Mouse (Mus musculus) adrenal gland, adult (tissue): ENCODE results near the gene Ptger1.
A peak's percentile ranks its signal among the peaks of the same experiment; 100 is the strongest.

Experiments used
- DNase-seq, 2 experiments: peaks; one replicate each; pipeline ENCODE4 v3.0.0; 2022 to 2023; ENCODE audit warnings: low spot score in 1 of 2; ENCODE audit not compliant: inconsistent age in 2 of 2

The Ptger1 gene

DNA sequence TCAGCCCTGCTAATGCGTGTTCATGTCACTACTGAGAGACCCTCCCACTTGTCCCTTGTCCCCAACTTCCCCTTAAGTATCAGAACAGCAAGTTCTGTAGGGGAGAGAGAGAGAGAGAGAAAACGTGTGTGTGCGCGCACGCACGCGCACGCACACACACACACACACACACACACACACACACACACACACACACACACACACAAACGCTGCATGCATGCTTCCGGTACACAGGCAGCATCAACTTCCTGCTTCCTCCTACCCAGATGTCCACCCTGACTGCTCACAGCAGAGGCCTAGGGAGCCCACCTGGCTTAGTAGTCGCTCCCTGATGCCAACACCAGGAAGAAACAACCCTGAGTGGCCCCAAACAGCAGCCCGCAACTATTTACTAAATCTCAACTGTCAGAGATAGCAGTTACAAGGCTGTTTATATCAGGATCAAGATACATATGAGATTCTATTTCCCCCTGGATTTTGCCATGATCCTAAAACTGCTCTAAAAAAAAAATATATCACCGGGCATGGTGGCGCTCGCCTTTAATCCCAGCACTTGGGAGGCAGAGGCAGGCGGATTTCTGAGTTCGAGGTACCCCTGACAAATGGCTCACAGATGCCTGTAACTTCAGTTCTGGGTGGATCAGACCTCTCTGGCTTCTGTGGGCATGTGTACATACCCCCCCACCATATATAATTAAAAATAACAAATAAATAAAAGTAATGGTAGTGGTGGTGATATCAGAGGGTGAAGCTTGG, 29.1 kb downstream of the Ptger1 start:
- no peak for DNase-seq

DNA sequence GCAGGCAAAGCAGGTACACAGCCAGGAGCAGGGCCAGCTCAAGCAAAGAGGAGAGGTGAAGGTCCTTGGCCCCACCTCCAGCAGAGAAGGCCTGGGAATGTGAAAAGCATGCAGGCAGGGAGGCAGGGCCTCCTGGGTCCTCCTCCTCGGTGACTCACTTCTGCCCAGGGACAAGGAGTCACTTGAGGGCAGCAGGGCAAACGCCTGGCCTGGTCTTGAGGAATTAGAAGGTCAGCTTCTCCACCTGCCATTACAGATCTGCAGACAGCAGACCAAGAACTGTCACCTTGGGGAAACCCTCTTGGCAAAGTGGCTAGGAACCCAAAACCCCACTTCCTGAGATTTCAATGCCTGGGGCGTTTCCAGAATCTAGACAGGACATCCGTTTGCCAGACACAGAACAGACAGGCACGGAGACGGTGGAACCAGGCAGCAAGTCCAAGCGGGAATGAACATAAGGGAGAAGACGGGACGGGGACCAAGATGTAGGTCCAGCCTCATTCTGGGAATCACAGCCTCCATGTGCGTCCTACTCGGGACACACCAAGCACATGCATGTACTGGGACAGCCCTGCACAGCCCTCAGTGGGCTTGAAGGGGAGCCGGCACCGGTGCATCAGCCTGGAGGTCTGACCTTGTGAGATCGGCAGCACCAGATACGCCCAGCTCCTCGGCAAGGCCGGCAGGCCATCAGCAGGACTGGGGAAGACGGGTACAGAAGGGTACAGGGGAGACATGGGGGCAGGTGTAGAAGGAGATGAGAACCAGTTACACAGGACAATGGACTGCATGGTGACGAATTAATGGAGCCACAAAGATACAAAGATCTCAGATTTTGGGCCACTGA, 31.1 kb downstream of the Ptger1 start:
- DNase-seq = peak; percentile 90 to 95

DNA sequence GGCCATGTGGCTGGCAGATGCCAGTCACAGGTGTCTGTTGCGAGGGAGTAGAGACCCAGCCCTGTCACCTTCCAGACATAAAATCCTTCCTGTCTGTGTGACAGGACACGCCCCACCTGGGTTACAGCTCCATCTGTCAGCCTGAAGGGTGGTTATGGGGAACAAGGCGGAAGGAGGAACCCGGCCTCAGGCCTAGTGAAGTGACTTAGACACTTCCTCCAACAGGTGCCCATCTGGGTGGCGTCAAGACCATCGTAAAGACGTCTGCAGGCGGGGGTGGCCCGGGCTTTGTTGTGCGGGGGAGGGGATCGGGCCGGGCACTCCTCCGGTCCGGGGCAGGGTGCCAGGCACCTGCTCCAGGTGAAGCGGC, 31.8 kb downstream of the Ptger1 start:
- peak; percentile 59 to 84 for DNase-seq

DNA sequence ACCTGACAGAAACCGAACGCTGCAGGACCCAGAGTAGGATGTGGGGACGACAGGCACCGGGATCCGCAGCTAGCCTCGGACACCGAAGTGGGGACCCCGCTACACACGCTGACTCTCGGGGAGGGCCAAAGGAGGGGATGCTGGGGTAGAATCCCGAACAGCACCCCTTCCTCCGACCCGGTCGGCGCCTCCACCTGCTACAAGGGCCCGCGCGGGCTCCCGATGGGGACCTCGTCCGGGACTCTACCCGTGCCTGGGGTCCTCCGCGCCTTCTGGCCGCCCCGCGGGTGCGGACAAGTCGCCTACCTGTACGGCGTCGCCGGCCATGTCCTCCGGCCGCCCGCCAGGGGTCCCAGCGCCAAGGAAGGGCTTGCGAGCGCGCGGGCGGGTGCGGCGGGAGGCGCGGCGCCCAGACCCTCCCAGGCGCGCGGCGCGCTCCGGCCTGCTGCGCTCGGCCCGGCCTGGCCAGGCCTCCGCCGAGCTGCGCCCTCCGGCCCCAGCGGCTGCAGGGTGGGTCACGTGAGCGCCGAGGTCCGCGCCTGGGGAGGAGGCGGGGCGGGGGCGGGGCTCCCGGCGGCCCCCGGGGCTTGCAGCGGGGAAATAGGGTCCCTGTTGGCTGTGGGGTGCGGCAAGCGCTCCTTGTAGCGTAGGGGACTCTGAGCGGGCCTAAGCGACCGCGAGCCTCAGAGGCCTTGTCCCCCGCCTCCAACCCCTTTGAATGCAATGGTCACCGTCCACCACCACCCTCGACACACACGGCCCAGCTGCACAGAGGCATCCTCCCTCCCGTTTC, 32.4 kb downstream of the Ptger1 start, which contains the start of gene Pkn1:
Gene Pkn1, minus strand, starts transcription at position 519 of the 793 bp plus-strand sequence.
- DNase-seq = peak; percentile 89 to 95

DNA sequence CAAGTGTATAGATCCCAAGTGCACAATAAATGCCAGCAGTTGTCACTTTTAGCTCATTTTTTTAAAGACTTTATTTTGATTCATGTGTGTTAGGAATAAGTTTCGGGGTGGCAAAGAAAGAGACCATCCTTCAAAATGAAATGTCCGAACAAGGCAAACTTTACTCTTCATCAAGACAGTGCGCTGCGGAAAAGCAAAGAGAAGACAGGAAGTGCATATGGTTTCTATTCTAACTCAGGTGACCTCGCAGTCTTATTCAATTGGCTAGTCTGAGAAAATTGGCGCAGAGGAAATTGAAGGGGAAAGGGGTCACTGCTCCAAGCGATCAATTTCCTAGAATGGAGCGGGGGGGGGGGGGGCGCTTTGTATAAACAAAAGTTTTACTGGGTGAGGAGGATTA, 33.1 kb downstream of the Ptger1 start:
- DNase-seq = no peak

DNA sequence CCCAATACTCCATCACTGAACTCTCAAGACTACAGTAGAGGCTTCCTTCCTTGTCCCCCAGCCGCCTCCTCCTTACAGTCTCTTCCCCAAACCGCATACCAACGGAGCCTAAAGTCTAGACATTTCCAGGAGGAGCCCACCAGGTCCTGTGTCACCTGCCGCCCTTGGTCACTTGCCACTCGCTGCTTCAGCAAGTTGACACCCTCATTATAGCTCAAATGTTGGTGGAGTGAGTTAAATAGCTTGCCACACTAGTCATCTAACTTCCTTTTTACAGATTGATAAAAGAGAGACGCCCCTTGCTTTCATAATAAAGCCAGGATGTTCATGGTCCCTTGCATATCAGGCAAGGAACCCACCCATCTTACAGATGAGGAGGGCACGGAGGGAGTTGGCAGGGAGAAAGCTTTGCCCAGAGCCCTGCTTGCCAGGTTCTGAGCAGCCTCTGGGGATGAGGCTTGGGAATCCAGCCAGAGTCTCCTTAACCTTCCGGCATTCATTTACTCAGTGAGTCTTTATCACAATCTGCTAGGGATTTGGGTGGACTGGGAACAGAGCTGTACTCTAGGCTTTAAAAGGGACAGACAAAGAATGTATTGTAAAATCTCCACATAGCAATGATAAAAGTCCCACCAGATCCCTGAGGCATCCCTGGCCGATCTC, 34.1 kb downstream of the Ptger1 start:
- peak in 1 of 2 experiments; percentile 51 for DNase-seq

DNA sequence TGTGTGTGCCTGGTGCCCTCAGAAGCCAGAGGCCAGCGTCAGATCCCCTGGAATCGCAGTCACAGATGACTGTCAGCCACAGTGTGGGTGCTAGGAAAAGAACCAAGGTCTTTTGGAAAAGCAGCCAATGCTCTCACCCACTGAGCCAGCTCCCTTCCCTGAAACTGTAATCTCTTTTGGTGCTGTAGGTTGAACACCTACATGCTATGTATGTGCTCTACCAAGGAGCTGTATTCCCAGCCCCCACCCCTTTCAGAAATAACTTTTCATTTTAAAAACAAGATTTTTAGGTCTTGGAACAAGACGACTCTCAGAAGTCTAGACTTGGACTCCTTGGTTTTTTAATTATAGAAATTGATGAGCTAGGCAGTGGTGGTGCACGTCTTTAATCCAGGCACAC, 36.9 kb downstream of the Ptger1 start:
- DNase-seq = no peak

DNA sequence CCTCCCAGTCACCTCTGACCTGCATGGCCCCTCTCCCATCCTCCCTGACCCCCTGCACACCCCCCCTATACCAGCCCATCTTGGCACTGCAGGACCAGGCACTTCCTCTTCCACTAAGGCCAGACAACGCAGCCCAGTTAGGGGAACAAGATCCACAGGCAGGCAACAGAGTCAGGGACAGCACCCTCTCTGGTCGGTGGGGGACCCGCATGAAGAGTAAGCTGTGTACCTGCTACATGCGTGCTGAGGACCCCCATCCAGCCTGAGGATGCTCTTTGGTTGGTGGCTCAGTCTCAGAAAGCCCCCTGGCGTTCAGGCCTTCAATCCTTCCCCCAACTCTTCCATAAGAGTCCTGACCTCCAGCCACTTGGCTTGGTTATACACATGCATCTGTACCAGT, 39.9 kb downstream of the Ptger1 start:
- DNase-seq = no peak

DNA sequence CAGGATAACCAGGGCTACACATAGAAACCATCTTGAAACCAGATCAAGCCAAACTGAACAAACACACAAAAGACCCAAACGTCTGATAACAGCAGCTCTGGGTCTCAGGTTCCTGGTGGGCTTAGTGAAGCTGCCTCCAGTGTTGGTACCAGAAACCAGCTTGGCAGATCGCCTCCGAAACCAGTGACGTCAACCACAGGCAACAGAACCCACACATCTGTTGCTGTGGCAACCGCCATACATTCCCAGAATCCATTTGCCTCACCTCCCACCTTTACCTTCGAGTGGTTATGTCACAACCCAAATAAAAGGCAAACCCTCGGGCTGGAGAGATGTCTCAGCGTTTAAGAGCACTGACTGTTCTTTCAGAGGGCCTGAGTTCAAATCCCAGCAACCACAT, 41.1 kb downstream of the Ptger1 start:
- no peak for DNase-seq

DNA sequence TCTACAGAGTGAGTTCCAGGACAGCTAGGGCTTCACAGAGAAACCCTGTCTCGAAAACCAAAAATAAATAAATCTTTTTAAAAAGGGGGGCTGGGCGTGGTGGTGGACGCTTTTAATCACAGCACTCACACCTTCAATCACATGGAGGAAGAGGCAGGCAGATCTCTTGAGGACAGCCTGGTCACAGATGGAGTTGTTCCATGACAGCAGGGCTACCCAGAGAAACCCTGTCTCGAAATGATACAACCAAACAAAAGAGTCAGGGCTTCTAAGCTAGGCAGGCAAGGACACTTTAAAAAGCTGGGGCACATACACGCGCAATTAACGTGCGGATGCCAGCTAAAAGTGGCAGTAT, 48.2 kb downstream of the Ptger1 start:
- no peak for DNase-seq

DNA sequence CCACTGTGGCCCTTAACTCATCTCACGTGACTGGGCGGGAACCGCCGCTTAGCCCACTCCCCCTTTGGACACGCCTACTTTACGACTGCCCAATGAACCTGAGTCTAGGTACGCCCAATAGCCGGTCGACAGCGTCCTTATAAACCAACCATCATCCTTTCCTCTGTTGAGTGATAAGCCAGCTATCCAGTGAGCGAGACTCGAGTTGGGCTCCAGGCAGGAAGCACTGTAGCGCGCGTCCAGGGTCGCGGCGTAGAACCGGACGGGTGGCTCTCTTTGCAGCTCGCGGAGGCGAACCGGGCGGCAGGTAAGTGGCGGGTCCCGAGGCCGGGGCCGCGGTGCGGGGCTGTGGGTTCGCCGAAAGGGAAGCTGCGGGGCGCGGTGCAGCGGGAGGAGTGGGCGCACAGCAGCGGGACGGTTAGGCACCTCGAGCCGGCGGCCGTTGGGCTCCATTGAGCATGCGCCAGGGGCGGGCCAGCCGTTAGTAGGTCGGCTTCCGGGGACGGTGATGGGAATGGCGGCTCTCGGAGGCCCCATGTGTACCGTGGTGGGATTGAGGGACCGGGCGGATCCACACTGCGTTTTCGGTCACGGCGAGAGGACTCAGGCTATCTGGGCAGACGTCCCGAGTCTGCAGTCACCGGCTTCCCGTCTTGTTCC, 48.7 kb downstream of the Ptger1 start, which contains the start of gene Ddx39:
Gene Ddx39, plus strand, starts transcription at position 147 of the 660 bp plus-strand sequence.
- peak; percentile 98 to 99 for DNase-seq

DNA sequence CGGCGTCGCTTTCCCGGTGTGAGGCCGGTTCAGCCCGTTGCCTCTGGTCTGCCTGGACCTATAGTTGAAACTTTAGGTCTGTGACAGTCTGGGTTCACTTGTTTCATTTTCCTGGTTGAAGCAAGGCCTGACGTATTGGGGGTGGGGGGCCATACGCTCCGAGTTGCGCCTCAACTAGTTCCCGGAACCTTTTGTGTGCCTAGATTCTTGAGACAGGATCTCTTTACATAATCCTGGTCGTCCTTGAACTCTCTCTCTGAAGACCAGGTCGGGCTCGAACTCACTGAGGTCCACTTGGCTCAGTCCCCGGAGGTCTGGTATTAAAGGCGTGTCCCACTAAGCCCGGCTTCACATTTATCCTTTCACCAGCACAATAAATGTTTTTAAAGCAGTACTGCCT, 49.3 kb downstream of the Ptger1 start:
- DNase-seq = peak in 1 of 2 experiments; percentile 46

DNA sequence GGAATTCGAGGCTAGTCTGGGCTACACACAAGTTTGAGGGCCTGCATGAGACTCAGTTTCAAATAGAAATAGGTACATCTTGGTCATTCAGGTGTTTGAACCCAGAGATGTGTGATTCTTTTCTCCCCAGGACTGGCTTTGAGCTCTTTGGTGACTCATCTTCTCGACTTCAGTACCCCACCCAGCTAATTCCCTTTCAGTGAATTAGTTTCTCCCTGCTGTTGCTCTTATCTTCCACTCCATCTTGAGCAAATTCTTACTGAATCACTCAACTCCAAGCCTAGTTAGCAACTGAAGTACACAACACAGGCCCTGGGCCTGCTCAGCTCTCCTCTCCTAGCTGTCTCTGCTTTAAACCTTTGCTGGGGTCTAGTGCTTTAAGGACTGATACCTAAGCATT, 50.1 kb downstream of the Ptger1 start:
- DNase-seq = no peak

DNA sequence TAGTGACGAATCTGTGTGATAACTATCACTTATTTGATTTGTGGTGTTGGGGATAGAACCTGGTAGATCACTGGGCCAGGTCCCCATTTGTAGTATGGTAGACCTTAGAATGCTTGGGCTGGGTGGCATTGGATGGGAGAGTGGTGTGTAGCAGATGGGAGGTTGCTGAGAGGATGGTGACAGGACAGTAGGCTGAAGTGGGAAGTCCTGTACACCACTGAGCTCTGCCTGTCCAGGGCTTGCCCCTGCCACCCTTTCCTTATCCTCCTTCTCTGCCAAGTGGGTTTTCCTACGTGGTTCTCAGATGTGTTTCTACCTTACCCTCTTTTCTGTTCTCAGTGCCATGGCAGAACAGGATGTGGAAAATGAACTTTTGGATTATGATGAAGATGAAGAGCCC, 52.6 kb downstream of the Ptger1 start:
- no peak for DNase-seq

DNA sequence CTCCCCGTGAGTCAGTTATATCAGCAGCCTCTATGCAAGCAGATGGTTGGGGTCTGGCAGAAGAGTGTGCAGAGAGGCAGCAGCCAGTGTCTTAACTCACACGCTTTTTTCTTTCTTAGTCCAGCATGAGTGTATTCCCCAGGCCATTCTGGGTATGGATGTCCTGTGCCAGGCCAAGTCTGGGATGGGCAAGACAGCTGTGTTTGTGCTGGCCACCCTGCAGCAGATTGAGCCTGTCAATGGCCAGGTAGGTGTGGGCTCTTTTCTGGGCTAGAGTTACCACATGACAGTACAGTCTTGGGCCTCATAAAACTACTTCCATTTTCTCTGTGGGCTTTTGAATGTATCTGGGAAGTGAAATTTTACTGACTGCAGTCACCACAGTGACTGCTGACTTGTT, 53.2 kb downstream of the Ptger1 start:
- DNase-seq = no peak

DNA sequence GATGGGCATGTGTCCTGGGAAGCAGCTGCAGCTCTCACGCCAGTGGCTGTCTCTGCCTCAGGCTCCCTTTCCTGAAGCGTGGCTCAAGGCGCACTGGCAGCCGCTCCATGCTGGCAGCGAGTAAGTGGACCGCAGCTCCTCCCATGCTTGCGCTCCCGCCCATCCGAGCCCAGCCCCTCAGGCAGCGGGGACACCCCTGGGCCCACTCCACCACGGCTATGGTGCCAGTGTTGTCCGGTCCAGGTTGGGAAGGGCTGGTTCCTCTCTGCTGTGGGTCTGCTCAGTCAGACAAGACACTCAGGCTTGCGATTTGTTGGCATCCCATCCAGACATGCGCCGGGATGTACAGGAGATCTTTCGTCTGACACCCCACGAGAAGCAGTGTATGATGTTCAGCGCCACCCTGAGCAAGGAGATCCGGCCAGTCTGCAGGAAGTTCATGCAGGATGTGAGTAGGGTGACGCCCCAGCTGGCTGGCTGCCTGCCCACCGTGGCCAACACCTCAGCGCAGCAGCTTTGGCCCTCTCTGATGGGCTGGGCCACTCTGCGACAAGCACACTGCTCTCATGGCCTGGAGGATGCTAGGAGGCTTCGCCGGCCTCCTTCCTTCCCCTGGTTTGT, 55.0 kb downstream of the Ptger1 start:
- DNase-seq = peak; percentile 67 to 78
